Mouse (Mus musculus): ENCODE measurements around the gene Stard13.

GRCm38 (mm10) chr5:151142241-151142640 lies 91.4 kb downstream of the Stard13 start:
- TF ChIP-seq CTCF (IDR thresholded peaks at IDR 0.05; ENCODE audit: low read depth, low read length) (peak; percentile 18; the same call in 1 of the 2 replicates), POLR2A (IDR thresholded peaks at IDR 0.05; ENCODE audit: borderline replicate concordance, low read depth, low read length) (no peak)
